ENCODE assay signal across 22 mouse cellular contexts in genomic region chr8:82150272-82150671, GRCm38 (mm10).
DNase-seq lines count a peak whose midpoint lies in the region; ATAC-seq and TF ChIP-seq lines count a peak whose summit lies in the region.
"Had no signal": no experiment of that assay in that cellular context is flagged by ENCODE, and none has a peak within 500 bp of the region (broad histone marks: within the 10 kb centered on the region; RNA-seq: fewer than 3 reads in every experiment).

No protein-coding gene starts in this region.

- no peak for TF ChIP-seq CTCF in brain, embryonic 14.5 days (IDR thresholded peaks at IDR 0.05; ENCODE audit: borderline replicate concordance, extremely low read depth, insufficient read depth, insufficient read length)

- H3K4me2 ChIP-seq in forebrain, embryonic 15.5 days (replicated peaks), result no peak overlapping the region
- no peak overlapping the region for H3K4me2 ChIP-seq in forebrain, embryonic 12.5 days
- no peak overlapping the region for H3K4me2 ChIP-seq in forebrain, embryonic 16.5 days (ENCODE audit: low read length)
- H3K4me2 ChIP-seq in midbrain, embryonic 16.5 days (ENCODE audit: low read length), result no peak overlapping the region
- H3K4me2 ChIP-seq: embryonic facial prominence, embryonic 15.5 days; heart, embryonic 13.5 days had no signal

- peak; percentile 69 for DNase-seq in brain, embryonic 14.5 days (ENCODE audit: low read depth)
- DNase-seq in gastrocnemius, adult 8-10 months (ENCODE audit: low spot score in 2 of 2), result no peak
- DNase-seq in limb, embryonic 10.5 days (ENCODE audit: low spot score), result no peak
- DNase-seq: adrenal gland, postnatal 14 days; cerebellum, adult 2 months; cerebellum, postnatal 10 days; embryo, embryonic 11 days; gastrocnemius, adult 2 months; gastrocnemius, postnatal 36 days; heart, adult 11 months; heart, postnatal 36 days had no signal

- no peaks in the 10 kb centered on the region for H3K27me3 ChIP-seq in forebrain, embryonic 15.5 days
- no peaks in the 10 kb centered on the region for H3K27me3 ChIP-seq in forebrain, embryonic 12.5 days
- H3K27me3 ChIP-seq in forebrain, embryonic 16.5 days (replicated peaks; ENCODE audit: control insufficient read depth, insufficient read depth, low read length), result no peaks in the 10 kb centered on the region
- H3K27me3 ChIP-seq in midbrain, embryonic 16.5 days (ENCODE audit: control insufficient read depth, insufficient read depth, low read depth, low read length), result no peaks in the 10 kb centered on the region
- H3K27me3 ChIP-seq in limb, embryonic 10.5 days (ENCODE audit: low read depth, poor library complexity, severe bottlenecking), result no peaks in the 10 kb centered on the region
- H3K27me3 ChIP-seq: CH12.LX; embryonic facial prominence, embryonic 15.5 days; heart, embryonic 13.5 days; Patski had no signal

- peak; percentile 61; the same call in 1 of the 2 replicates for ATAC-seq in forebrain, embryonic 15.5 days (replicated peaks)
- no peak for ATAC-seq in forebrain, embryonic 12.5 days (ENCODE audit: low FRiP score)
- ATAC-seq in forebrain, embryonic 16.5 days, result peak; percentile 82
- 0 out of 2 replicates have a peak, but pooled peaks have one; percentile 45 for ATAC-seq in midbrain, embryonic 16.5 days
- ATAC-seq: activated CD4-positive, CD25-positive, alpha-beta regulatory T cell, adult 4 months; hindbrain, embryonic 16.5 days; Patski had no signal

- no peak for TF ChIP-seq POLR2A in brain, embryonic 14.5 days (IDR thresholded peaks at IDR 0.05; ENCODE audit: borderline replicate concordance, extremely low read depth, insufficient read depth, insufficient read length, poor library complexity, severe bottlenecking)

- H3K4me3 ChIP-seq in forebrain, embryonic 15.5 days, result no peak overlapping the region
- H3K4me3 ChIP-seq in forebrain, embryonic 12.5 days (replicated peaks), result no peak overlapping the region
- H3K4me3 ChIP-seq in forebrain, embryonic 16.5 days (replicated peaks; ENCODE audit: low read length), result no peak overlapping the region
- no peak overlapping the region for H3K4me3 ChIP-seq in midbrain, embryonic 16.5 days (ENCODE audit: low read depth, low read length)
- H3K4me3 ChIP-seq in limb, embryonic 10.5 days, result no peak overlapping the region
- H3K4me3 ChIP-seq: embryonic facial prominence, embryonic 15.5 days; erythroblast, embryonic 14.5 days; gastrocnemius, adult 2 months; heart, embryonic 13.5 days had no signal

- H3K4me1 ChIP-seq in forebrain, embryonic 15.5 days, result no peaks in the 10 kb centered on the region
- H3K4me1 ChIP-seq in forebrain, embryonic 12.5 days, result no peaks in the 10 kb centered on the region
- H3K4me1 ChIP-seq in forebrain, embryonic 16.5 days (replicated peaks; ENCODE audit: control insufficient read depth, insufficient read depth, low read length), result no peaks in the 10 kb centered on the region
- H3K4me1 ChIP-seq in midbrain, embryonic 16.5 days (ENCODE audit: control insufficient read depth, insufficient read depth, low read length), result no peaks in the 10 kb centered on the region
- H3K4me1 ChIP-seq in limb, embryonic 10.5 days, result no peaks in the 10 kb centered on the region
- H3K4me1 ChIP-seq: embryonic facial prominence, embryonic 15.5 days; heart, embryonic 13.5 days had no signal

- H3K36me3 ChIP-seq in forebrain, embryonic 15.5 days, result no peaks in the 10 kb centered on the region
- no peaks in the 10 kb centered on the region for H3K36me3 ChIP-seq in forebrain, embryonic 12.5 days (replicated peaks)
- no peaks in the 10 kb centered on the region for H3K36me3 ChIP-seq in forebrain, embryonic 16.5 days (ENCODE audit: control insufficient read depth, insufficient read depth)
- H3K36me3 ChIP-seq in midbrain, embryonic 16.5 days (ENCODE audit: control insufficient read depth, insufficient read depth, low read length), result no peaks in the 10 kb centered on the region
- no peaks in the 10 kb centered on the region for H3K36me3 ChIP-seq in limb, embryonic 10.5 days
- H3K36me3 ChIP-seq: embryonic facial prominence, embryonic 15.5 days; heart, embryonic 13.5 days had no signal

- no peak overlapping the region for H3K9ac ChIP-seq in forebrain, embryonic 15.5 days (replicated peaks)
- no peak overlapping the region for H3K9ac ChIP-seq in forebrain, embryonic 12.5 days
- H3K9ac ChIP-seq in forebrain, embryonic 16.5 days (replicated peaks; ENCODE audit: low read depth, low read length), result no peak overlapping the region
- no peak overlapping the region for H3K9ac ChIP-seq in midbrain, embryonic 16.5 days (ENCODE audit: low read depth, low read length)
- H3K9ac ChIP-seq: embryonic facial prominence, embryonic 15.5 days; heart, embryonic 13.5 days had no signal

- H3K9me3 ChIP-seq in forebrain, embryonic 15.5 days, result no peaks in the 10 kb centered on the region
- H3K9me3 ChIP-seq in forebrain, embryonic 12.5 days, result 0 out of 2 replicates have a peak, but pooled peaks cover 5% of the 10 kb centered on the region
- peaks cover 5% of the 10 kb centered on the region; the same call in 1 of the 2 replicates for H3K9me3 ChIP-seq in forebrain, embryonic 16.5 days (ENCODE audit: control insufficient read depth, low read length)
- H3K9me3 ChIP-seq in midbrain, embryonic 16.5 days (replicated peaks; ENCODE audit: control insufficient read depth, low read length, poor library complexity, severe bottlenecking), result peaks cover 9% of the 10 kb centered on the region; the same call in 1 of the 2 replicates
- H3K9me3 ChIP-seq in limb, embryonic 10.5 days (replicated peaks), result no peaks in the 10 kb centered on the region
- H3K9me3 ChIP-seq: embryonic facial prominence, embryonic 15.5 days had no signal

- H3K27ac ChIP-seq in forebrain, embryonic 15.5 days (replicated peaks), result no peak overlapping the region
- no peak overlapping the region for H3K27ac ChIP-seq in forebrain, embryonic 12.5 days
- no peak overlapping the region for H3K27ac ChIP-seq in forebrain, embryonic 16.5 days (ENCODE audit: low read length)
- H3K27ac ChIP-seq in midbrain, embryonic 16.5 days (ENCODE audit: low read length), result no peak overlapping the region
- H3K27ac ChIP-seq in limb, embryonic 10.5 days, result no peak overlapping the region
- H3K27ac ChIP-seq: embryonic facial prominence, embryonic 15.5 days; gastrocnemius, adult 2 months; heart, embryonic 13.5 days had no signal
